Mouse (Mus musculus) frontal cortex, postnatal 10 days (tissue): ENCODE measurements at regions not wholly inside any gene's neighbourhood (a gene's known extent, or its start where the extent isn't known, plus 50 kb on each side); places are given as distances from the start of the nearest gene placed in this dataset.

ENCODE experiments used
- DNase-seq, 2 experiments: peaks; one replicate each; pipeline ENCODE4 v3.0.0; 2022; ENCODE audit warnings: low spot score in 2 of 2, mixed read lengths in 1 of 2

DNA sequence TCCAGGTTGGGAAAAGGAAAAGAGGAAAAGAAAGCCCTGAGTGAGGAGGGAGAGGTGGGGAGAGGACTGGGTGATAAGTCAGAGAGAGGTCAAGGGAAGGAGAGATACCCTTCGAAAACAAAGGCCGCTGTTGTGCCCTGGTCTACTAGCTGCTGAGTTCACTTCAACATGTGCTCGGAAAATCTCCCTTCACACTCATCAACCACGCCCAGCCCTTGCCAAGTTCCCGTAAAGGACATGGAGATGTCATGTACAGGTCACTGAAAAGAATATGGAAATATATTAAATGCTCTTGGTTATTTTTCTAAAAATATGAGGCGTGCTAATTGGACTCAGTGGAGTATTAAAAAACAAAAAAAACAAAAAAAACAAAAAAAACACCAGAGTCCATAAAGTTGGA, 359.5 kb upstream of the Actbl2 start:
- no peak for DNase-seq

DNA sequence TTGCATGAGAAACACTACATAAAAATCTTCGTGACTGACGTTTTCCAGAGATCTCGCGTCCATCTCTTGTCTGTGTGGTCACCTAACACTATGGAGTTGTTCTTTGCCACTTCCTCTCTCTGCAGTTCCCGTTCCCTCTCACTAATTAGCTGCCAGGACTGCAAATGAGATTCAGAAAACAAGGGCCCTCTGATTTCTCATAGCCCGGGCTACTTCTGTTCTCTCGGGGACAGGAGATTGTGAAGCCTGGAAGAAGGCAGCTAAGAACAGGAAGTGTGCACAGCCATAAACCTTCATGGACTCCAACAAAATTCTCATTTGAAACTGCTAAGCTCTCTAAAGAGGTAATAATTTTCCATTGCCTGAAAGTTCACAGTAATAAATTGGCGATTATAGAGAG, 358.9 kb upstream of the Actbl2 start:
- DNase-seq: no peak

DNA sequence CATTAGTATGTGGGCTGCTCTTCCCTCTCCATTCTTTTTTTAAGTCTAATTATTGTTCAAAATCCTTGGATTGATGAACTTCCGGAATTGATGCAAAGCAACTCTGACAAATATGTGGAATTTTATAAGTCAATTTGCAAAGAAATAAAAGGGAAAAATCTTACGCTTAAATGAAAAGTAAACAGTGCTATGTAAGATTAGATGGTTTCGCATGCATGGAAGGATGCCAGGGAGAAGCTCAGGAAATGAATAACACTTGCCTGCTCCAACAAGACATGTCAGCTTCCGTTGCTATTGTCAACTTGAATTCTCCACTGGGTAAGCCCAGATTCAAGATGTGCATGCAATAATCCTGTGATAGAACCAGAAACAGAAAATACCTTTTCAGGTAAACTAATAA, 357.2 kb upstream of the Actbl2 start:
- no peak for DNase-seq

DNA sequence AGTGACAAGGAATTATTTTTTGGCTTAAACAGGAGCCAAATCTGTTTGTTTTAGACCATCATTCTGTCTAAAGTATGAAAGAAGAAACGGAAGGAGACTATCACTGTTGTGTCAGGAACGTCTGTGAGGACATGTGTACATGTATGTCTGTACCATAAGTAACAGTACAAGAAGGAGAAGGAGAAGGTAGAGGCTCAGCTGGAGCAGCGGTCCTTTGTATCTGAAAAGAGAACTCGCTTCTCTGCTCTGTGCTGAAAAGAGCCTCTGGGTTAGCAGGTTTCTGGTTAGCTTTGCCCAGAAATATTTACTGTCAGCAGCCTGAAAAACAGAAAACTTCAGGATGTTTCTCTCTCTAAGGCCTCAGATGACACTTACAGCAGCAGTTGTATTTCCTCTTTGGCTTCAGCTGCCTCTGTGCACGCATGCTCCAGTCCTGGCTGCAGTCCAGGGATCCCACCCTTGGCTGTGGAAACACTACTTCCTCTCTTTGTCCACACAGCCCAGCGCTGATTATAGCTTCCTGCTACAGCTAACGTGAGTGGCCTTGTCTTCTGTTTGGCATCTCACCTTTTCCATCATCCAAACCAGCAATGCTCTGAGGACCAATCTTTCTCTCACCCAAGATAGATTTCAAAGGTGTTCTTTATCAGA, 351.7 kb upstream of the Actbl2 start:
- peak; percentile 58 to 59 for DNase-seq

DNA sequence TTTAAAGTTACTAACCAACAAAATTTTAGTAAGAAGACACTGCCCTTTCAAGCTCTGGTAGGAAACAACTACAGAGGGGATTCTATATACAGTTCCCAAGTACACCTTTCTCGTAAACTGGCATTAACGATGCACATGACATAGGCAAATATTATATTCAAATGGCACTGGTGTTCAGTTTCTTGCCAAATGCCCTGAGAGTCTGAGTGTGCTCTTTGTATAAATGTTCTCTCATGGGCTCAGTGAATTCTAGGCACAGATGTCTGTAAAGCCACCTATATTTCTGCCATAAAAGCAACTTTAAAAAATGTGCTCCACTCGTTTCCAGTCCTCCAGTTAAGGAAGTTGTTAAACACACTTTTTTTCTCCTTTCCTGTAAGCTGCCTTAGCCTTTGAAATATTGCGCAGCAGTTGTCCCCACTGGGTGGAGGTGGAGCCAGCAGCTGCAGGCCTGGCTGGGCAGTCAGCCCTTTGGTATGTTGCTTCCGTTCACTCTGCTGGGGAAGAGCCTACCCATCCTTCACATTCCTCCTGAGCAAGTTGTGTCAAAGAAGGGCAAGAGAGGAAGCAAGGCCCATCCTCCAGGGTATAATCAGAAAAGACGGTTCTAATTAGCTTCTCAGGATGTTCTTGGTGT, 347.4 kb upstream of the Actbl2 start:
- DNase-seq: peak in 1 of 2 experiments; percentile 12

DNA sequence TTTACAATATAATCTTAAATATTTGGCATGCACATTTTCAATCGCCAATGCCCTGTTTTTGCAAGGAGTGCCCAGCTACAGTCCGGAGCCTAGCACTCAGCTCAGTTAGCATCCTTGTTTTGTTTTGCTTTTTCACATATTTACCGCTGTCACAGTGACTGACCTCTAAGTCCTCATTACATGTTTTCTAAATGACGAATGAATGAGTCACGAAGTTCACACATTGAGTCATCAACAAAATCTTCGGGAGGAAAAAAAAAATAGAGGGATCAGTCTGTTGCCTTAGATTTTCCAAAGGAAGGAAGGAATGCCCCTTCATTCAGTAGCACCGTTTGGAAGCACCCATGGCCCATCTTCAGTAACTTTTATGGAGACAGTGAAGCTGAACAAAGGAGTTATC, 342.9 kb upstream of the Actbl2 start:
- DNase-seq: no peak

DNA sequence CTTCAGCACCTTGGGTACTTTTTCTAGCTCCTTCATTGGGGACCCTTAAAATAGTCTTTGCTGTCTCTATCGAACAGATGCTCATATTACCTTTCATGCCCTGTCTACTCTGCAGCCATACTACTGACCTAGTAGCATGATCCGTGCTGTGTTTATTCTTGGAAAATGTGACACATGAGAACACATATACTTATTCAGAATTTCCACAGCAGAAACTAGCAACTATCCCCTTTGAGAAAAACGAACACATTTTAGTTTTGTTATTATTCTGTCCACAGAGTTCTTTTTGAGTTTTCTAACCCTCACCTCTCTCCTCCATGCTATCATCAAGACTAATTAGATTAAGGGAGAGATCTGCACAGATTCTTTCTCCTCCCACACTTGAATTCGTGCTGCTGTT, 341.6 kb upstream of the Actbl2 start:
- no peak for DNase-seq

DNA sequence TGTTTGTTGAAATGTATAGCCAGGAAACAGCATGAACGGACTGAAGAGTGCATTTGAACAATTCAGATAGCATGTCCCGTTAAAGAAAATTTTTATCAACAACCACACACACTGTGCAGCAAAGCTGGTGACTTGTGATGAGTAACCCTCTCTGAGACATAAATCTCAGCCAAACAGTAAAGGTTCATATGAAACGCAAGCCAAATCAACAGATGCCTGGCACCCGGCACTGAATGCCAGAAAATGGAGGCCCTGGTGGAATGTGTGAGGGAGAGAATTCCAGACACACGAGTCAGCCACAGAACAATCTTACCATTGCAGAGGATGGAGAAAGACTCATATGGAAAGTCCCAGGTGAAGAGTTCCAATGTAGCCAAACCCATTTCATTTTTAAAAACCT, 341.1 kb upstream of the Actbl2 start:
- no peak for DNase-seq

DNA sequence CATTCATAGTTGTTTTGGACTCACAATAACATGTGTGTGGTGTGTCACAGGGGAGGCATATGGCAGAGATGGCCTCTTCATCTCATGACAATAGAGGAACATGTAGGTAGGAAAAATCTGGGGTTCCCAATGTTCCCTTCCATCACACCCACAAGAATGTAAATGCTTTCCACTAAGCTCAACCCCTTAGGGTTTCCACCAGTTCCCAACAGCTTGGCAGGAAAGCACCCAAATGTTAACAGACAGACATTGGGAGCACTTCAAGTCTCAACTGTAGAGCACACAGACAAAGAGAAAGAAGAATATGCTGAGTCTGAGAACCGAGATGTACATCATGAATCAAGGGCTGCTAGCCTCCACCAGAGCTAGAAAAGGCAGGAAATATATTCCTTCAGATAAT, 339.7 kb upstream of the Actbl2 start:
- DNase-seq: no peak

DNA sequence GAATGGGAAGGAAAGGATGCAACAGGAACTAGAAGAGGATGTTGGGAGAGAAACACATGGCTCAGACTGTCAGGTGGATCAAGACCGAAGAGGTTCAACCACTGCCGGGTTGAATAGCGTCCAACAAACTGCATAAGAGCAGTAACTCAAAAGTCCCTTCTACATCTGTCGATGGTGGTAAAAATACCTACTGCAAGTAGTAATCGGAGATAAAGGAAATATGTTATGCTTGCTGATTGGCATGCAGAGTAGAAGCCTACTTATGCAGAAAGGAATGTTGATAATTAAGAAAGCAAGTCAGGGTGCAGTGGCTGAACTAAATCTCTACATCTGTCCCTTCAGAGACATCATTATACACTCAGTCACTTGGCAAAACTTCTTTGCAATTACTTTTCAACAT, 330.9 kb upstream of the Actbl2 start:
- DNase-seq: no peak

DNA sequence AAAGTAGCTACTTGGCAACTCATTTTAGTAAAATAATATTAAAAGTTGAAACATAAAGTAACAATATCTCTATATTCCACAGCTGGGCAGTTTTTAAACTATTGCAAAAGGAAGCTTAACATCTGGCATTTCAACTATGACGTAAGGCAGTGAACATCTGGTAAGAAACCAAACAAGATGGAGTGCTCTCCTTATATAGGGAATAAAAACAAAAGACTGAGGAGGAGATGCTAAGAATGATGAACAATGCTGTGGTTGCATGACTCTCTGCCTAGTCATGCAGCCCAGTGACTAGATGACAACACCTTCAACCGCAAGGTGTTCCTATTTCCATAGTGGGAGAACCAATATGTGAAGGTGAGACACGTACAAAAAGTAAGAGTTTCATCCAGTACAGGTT, 329.9 kb upstream of the Actbl2 start:
- DNase-seq: no peak

DNA sequence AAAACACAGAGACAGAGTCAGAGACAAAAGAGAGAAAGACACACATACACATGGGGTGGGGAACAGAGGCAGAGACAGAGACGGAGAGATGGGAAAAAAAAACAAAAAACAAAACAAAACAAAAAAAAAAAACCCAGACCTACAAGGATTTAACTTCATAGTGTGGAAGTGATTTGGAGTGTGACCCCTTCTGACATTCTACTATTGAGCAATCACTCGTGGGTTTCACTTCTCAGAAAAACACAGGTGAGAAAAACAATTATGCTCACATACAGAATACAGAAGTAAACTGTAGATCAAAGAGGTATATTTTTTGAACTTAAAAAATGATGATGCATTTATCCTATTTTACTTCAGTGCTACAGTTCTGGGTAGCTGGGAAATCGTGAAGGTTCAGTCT, 326.7 kb upstream of the Actbl2 start:
- no peak for DNase-seq

DNA sequence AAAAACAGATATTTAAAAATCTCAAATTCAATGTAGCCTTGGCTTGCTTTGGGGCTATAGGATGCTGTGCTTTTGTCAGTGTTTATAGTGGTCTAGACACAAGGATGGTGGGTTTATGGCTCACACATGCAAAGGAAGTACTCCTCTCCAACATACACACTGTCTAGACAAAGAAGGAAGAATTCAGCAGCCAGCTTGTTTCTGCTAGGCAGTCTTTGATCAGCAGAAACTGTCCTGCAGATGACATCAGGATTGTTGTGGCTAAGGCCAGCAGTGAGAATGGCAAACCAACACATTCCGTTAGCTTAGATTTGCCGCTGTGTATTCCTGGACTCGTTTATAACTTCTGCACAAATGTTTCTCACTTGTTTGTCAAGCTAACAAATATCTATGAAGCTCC, 325.9 kb upstream of the Actbl2 start:
- no peak for DNase-seq

DNA sequence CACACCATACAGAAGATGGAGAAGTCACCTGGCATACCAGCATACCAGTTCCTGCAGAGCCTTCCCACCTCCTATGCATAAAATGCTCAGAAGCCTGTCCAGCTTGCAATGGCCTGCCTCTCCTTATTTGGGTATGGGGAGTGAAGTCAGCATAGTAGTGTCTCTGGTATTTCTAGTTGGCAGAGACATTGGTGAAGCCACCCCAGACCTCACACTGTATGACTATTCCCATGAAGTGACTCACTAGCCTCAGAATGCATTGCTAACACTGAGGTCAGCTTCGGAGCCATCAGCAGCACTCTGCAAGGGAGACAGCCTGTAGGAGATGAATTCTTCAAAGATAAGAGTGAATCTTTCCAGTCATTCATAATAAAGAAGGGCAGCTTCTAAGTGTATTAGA, 325.2 kb upstream of the Actbl2 start:
- DNase-seq: no peak

DNA sequence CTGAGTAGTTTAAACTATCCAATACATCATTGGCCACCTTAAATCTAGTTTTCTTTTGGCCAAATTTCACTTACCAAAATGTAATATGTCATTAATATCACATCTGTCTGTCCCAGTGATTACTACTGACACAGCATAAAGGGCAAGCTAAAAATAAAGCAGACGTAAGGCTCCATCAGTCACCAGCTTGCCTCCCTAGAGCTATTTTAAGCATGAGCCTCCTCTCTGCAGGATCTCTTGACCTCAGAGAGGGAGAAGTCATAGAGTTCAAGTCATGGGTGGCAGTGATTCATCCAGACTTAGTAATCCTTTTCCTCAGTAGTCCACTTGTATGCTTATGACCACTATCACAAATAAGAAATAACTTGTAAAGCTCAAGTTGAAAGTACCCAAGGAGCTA, 313.2 kb upstream of the Actbl2 start:
- DNase-seq: no peak

DNA sequence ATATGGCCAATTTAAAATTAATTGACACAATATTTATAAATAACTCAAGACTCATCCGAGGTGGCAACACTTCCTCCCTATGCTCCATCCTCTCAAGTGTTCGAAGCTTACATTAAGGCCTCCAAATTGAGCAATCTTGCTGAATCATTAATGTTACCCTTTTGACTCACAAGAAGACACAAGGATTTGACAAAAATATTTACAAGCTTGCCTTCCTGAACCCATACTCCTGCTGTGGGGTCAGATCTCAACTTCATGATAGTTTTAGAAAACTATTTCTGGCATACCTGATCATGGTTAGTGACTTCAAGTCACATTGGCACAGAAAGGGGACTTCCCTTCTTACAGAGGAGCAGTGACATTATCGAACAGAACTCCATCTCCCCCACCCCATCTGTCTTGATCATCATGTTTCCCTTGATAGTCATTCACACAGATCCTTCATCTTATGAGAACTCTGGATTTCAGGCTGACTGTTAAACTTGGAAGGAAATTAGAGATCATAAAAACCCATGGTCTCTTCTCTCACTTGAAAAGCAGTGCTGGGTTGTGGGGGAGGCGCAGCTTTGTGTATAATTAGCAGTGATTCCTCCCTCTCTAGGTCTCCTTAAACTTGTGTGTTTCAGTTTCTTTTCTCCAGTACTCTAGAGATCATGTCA, 311.7 kb upstream of the Actbl2 start:
- no peak for DNase-seq

DNA sequence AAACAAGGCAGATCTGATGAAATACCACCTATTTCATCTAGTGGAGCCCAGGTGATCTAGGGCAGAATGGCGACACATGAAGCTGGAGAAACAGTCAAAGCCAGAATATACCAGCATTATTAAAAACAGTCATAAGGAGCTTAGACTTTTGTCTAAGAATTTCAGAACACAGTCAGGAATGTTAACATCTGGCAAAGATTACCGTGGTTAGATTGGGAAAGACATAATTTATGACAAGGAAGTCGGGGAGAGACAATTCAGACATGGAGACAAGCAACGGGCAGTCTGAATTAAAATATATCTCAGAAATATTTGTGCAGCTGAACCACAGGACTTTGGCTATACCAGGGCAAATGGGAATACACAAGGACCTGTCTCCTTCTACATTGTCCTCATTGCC, 310.8 kb upstream of the Actbl2 start:
- DNase-seq: no peak

DNA sequence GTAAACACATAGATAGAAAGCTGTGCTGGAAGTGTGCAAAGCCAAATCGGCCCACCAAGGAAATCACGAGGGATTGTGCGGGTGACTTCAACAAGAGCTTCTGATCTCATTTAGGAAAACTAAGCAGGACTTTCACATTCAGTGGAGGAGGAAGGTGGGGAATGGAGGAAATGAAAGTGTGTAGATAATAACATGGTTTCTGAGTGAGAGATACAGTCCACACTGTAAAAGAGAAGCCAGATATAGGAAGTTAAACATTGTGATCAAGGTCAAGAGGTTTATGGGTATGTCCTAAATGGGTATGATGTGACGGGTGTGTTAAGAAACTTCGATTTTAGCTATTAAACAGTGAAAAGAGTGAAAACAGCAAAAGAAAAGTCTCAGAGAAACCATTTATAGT, 310.1 kb upstream of the Actbl2 start:
- no peak for DNase-seq

DNA sequence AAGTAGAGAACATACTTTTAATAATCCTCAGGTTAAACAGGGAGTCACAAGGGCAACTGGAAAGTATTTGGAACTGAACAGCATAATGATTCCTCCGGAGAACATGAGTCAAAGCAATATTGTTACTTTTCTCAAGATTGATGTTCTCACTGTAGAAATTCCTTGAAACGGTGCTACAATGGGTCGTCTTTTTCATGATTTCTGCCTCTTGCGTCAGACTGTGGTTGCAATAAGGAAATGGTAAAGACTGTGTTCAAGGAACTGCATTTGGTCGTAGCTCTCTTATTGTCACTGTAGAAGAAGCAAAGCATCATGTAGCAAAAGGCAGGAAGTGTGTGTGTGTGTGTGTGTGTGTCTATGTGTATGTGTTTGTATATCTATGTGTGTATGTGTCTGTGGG, 294.6 kb upstream of the Actbl2 start:
- DNase-seq: no peak

DNA sequence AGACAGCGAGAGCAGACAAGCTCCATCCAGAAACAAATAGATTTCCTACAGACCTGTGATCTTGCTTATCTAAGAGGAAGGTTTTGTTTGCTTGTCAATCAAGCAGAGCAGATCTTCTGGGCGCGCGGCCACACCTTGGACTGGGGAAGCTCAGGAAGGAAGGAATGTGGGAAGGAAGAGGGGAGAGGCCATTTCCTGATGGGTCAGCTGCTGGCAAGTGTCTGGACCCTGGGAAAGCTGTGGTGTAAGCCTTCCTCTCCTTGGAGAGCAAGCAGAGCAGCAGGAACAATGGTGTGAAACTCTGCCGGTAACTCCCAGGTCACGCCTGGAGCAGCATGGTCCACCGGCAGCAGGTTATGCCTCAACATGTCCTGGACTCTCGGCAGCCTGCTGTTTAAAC, 287.7 kb upstream of the Actbl2 start:
- DNase-seq: no peak

DNA sequence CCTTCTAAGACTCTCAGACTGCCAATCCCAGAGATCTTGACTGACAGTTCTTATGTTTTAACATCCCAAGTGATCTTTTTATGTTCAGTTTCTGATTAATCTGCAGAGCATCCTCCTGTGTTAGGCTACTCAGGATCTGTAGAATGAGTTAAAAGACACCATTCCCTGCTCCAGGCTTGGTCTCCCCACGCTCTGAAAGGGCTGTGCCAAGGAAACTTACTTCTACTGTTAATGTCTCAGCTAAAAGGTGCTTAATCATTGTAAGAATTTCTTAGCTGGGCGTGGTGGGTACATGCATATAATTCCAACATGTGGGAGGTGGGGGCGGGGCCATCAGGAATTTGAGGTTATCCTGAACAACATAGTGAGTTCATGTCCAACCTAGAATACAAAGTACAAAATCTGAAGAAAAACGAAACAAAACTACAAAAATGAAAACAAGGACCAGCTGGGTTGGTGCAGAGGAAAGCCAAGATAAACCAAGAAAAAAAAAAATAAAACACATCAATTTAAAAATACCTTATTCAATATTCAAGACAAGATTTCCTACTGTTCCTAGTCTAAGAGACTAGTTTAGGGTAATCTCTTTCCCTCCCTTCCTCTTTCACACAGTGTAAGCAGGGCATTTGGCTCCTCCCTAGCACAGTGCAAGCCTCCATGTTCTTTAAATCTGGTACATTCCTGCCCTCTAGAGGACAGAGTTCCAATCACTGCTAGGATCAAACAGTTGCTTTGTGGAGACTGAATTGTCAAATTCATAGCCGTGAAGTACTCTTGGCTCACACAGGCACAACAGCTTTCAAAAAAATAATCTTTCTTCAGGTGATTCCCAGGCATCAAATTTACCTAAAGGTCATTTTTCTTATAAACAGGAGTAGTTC, 286.9 kb upstream of the Actbl2 start:
- DNase-seq: peak; percentile 41 to 50

DNA sequence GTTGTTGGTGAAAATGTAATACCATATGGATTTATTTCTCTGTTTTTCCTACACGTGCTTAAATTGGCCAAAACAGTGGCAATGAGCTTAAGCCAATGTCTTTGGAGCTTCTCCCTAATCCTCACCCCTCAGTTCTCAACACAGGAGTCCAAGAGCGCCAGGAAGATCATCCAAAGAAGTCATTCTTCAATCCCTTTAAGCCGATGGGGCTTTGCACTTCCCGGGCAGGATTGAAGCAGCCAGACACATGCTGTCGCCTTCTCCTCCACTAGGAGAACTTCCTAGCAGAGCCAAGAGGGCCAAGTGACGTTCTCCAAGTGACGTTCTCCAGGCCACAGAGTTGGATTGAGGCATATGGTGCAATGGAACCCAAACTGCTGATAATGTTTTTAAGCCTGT, 286.3 kb upstream of the Actbl2 start:
- peak in 1 of 2 experiments; percentile 16 for DNase-seq
